Mouse (Mus musculus): ENCODE measurements around the gene Milr1. TPM values are rescaled to one million over a fixed set of nuclear protein-coding genes. Genes with fewer than 3 reads are reported as not detected.

The Milr1 gene
- polyA plus RNA-seq, 1 experiment from 2014 or later, result 1.6 TPM

DNA sequence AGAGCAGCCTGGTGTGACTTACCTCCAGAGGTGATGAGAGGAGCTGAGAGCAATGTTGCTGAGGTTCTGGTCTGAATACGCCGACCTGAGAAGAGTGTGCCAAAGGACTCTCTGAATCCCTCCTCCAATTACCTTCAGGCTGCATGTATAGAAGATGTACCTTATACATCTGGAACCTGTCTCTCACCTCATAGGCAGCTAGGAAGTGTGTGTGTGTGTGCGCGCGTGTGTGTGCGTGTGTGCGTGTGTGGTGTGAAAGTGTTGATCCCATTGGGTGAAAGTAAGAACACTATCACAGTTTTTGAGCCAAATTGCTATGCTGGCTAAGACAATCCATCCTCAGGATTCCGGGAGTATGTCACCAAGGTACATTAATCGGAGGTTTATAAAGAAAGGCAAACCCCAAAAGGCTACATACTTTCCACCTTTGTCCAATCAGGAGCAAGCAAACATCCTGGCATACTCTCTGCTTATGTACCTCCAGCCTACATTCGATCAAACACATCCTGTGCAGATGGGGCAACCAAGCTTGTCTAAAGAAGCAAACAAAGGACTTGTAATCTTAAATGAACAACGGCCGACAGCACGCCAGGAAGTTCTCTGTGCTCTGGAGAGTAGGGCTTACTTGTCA is 790 bp upstream of the Milr1 start, which contains the start of gene Pecam1:
Gene Pecam1 (minus strand): TSS at position 508 of the 631 bp plus-strand sequence.
- no peaks in the 10 kb centered on the region for H3K4me1 ChIP-seq (ENCODE audit: insufficient read depth)
- WGBS, result 67% methylated on average over 13 of the region's 13 CpGs
- H3K4me2 ChIP-seq, result no peak within 1 kb of the TSS
- no peaks in the 10 kb centered on the region; the same call in 1 of the 2 replicates for H3K9me3 ChIP-seq (ENCODE audit: low read depth, low read length)
- DNase-seq, result no peak
- H3K27me3 ChIP-seq (ENCODE audit: insufficient read depth, low read length), result no peaks in the 10 kb centered on the region
- no peak within 1 kb of the TSS for H3K9ac ChIP-seq
- no peak within 1 kb of the TSS for H3K4me3 ChIP-seq (ENCODE audit: low read depth, low read length)
- no peak for TF ChIP-seq CTCF (IDR thresholded peaks at IDR 0.05; ENCODE audit: low read depth)
- H3K27ac ChIP-seq (ENCODE audit: low read depth), result no peak within 1 kb of the TSS
- ATAC-seq (ENCODE audit: insufficient read depth), result no peak
- no peaks in the 10 kb centered on the region for H3K36me3 ChIP-seq (ENCODE audit: insufficient read depth)

DNA sequence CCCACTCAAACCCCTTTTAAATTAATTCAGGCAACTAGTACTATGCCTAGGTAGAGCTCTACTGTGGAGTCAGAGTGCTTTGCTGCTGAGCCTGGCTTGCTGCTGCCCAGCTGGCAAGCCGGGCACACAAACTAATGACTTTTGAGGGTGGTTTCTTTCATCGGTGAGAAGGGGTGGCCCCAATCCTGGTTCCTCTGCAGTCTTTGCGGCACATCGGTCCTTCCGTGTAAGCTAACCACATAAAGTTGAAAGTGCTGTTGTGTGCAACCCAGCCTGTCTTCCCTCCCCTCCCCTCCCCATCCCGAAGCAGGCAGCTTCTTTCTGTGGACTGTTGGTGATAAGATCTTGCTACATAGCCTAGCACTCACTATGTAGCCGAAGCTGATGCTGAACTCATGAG is 1.1 kb downstream of the Milr1 start:
- Histone ChIP-seq H3K4me1 (ENCODE audit: insufficient read depth) (no peaks in the 10 kb centered on the region), H3K4me3 (ENCODE audit: low read depth, low read length) (no peak overlapping the region), H3K36me3 (ENCODE audit: insufficient read depth) (no peaks in the 10 kb centered on the region), H3K9me3 (ENCODE audit: low read depth, low read length) (no peaks in the 10 kb centered on the region; the same call in 1 of the 2 replicates), H3K27me3 (ENCODE audit: insufficient read depth, low read length) (no peaks in the 10 kb centered on the region), H3K27ac (ENCODE audit: low read depth) (no peak overlapping the region), H3K4me2 (no peak overlapping the region), H3K9ac (no peak overlapping the region)
- 71% methylated on average over 7 of the region's 7 CpGs for WGBS
- no peak for TF ChIP-seq CTCF (IDR thresholded peaks at IDR 0.05; ENCODE audit: low read depth)
- DNase-seq (no peak), ATAC-seq (ENCODE audit: insufficient read depth) (no peak)

DNA sequence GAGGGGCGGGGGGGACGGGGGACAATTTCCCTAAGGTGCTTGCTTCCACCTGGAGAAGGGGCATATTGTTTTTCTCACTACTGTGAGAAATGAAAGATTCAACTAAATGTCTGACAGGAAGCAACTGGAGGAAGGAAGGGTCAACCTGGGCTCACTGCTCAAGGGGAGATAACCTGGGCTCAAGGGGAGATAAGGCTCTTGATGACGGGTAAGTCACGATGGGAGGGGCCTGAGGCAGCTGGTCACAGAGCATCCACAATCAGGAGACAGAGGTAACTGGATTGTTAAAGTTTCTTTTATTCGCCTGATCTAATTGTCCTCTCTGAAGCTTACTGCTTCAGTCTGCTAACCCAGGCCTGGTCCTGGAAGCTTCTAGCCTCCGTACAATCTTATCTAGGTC is 2.3 kb downstream of the Milr1 start:
- Histone ChIP-seq H3K9me3 (ENCODE audit: low read depth, low read length) (no peaks in the 10 kb centered on the region), H3K4me3 (ENCODE audit: low read depth, low read length) (no peak overlapping the region), H3K4me1 (ENCODE audit: insufficient read depth) (no peaks in the 10 kb centered on the region), H3K9ac (no peak overlapping the region), H3K36me3 (ENCODE audit: insufficient read depth) (no peaks in the 10 kb centered on the region), H3K27ac (ENCODE audit: low read depth) (no peak overlapping the region), H3K4me2 (no peak overlapping the region), H3K27me3 (ENCODE audit: insufficient read depth, low read length) (no peaks in the 10 kb centered on the region)
- 69% methylated on average over 6 of the region's 6 CpGs for WGBS
- ATAC-seq (ENCODE audit: insufficient read depth) (no peak), DNase-seq (no peak)
- no peak for TF ChIP-seq CTCF (IDR thresholded peaks at IDR 0.05; ENCODE audit: low read depth)

DNA sequence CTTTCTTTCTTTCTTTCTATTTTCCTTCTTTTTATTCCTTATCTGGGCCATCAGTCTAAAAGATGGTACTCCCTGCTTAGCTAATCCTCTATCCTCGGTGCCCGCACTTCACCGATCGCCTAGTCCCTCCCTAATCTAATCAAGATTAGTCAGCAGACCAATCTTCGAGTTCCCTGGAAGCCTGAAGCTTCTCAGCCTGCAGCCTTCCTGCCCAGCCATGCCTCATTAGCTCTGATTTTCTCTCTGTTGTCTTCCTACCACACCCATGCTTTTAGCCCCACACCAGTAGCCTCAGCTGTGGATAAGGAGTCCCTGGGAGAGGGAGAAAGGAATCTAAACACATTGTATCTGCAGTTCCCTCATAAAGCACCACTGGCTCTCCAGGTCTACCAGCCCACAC is 4.6 kb downstream of the Milr1 start:
- Histone ChIP-seq H3K9ac (no peak overlapping the region), H3K27ac (ENCODE audit: low read depth) (no peak overlapping the region), H3K36me3 (ENCODE audit: insufficient read depth) (no peaks in the 10 kb centered on the region), H3K9me3 (ENCODE audit: low read depth, low read length) (no peaks in the 10 kb centered on the region), H3K4me3 (ENCODE audit: low read depth, low read length) (no peak overlapping the region), H3K4me2 (no peak overlapping the region), H3K27me3 (ENCODE audit: insufficient read depth, low read length) (no peaks in the 10 kb centered on the region), H3K4me1 (ENCODE audit: insufficient read depth) (no peaks in the 10 kb centered on the region)
- DNase-seq, result no peak
- WGBS, result 52% methylated on average over 5 of the region's 5 CpGs
- ATAC-seq (ENCODE audit: insufficient read depth), result no peak
- TF ChIP-seq CTCF (IDR thresholded peaks at IDR 0.05; ENCODE audit: low read depth), result no peak

DNA sequence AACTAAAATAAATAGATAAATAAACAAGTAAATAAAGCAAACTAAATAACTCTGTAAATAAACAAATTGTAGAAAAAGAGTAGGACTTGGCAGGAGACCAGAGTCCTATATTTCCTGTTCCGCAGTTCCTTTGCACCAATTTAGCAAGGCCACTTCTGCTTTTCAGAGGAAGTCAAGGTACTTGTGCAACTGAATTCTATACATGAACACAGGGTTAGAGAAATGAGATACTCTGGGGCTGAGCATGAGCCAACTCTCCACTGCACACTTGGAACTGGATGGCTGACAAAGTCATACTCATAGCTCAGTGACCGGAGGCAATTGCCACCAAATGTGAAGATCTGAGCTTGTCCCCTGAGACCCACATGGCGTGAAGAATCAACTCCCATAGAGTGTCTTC is 8.0 kb downstream of the Milr1 start:
- Histone ChIP-seq H3K27me3 (ENCODE audit: insufficient read depth, low read length) (no peaks in the 10 kb centered on the region), H3K9ac (no peak overlapping the region), H3K4me3 (ENCODE audit: low read depth, low read length) (no peak overlapping the region), H3K4me2 (no peak overlapping the region), H3K4me1 (ENCODE audit: insufficient read depth) (no peaks in the 10 kb centered on the region), H3K27ac (ENCODE audit: low read depth) (no peak overlapping the region), H3K9me3 (ENCODE audit: low read depth, low read length) (no peaks in the 10 kb centered on the region), H3K36me3 (ENCODE audit: insufficient read depth) (no peaks in the 10 kb centered on the region)
- TF ChIP-seq CTCF (IDR thresholded peaks at IDR 0.05; ENCODE audit: low read depth), result no peak
- WGBS, result 86% methylated on average over 3 of the region's 3 CpGs
- DNase-seq (no peak), ATAC-seq (ENCODE audit: insufficient read depth) (no peak)

DNA sequence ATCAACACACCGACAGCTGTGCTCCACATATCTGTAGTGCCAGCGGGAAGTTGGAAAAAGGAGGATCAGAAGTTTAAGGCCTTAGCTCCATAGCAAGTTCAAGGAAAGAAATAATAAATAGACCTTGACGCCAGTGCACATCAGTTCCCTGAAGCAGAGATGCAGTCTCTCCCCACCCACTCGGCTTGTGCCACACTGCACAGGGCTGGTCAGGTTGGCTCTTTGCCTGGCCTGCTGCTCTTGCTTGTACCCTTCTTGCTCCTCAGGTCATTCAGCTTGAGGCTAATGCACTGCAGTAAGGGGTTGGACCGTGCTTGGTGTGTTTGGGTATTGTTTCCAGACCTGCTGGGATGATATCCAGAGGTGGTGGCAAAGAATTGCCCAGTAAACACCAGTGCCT is 9.5 kb downstream of the Milr1 start:
- Histone ChIP-seq H3K36me3 (ENCODE audit: insufficient read depth) (peaks cover 5% of the 10 kb centered on the region; the same call in 1 of the 2 replicates), H3K9me3 (ENCODE audit: low read depth, low read length) (no peaks in the 10 kb centered on the region), H3K4me2 (no peak overlapping the region), H3K27me3 (ENCODE audit: insufficient read depth, low read length) (no peaks in the 10 kb centered on the region), H3K4me1 (ENCODE audit: insufficient read depth) (no peaks in the 10 kb centered on the region), H3K4me3 (ENCODE audit: low read depth, low read length) (no peak overlapping the region), H3K27ac (ENCODE audit: low read depth) (no peak overlapping the region), H3K9ac (no peak overlapping the region)
- no peak for TF ChIP-seq CTCF (IDR thresholded peaks at IDR 0.05; ENCODE audit: low read depth)
- no peak for DNase-seq
- WGBS, result 84% methylated on average over 5 of the region's 5 CpGs
- no peak for ATAC-seq (ENCODE audit: insufficient read depth)

DNA sequence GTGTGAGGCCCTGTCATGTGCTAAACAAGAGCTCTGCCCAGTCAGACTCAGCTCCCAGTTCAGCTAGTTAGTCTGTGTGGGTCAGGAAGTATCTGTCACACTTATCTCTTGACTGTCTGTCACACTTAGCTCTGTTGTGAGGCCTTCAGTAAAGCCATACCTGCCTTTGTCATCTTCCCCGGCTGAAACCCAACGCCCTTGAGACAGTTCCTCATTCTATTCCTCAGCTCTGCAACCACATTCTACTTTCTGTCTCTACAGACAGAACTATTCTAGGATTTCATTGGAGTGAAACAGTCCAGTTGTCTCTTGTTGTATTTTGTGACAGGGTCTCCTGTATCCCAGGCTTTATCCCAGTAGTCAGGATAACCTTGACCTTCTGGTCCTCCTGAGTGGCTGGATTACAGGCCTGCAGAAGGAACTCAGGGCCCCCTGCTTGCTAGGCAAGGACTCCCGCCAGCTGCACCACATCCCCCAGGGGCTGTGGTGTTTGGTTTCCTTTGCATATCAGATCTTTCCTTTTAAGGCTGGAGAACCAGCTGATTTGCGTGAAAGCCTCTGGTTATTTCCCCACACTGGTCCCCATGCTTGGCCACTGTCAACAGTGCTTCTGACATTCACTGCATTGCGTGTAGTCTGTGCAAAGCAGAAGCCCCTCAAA is 11.2 kb downstream of the Milr1 start:
- Histone ChIP-seq H3K9ac (no peak overlapping the region), H3K27me3 (ENCODE audit: insufficient read depth, low read length) (no peaks in the 10 kb centered on the region), H3K4me1 (ENCODE audit: insufficient read depth) (no peaks in the 10 kb centered on the region), H3K4me2 (no peak overlapping the region), H3K27ac (ENCODE audit: low read depth) (peak overlapping the region; percentile 83), H3K36me3 (ENCODE audit: insufficient read depth) (peaks cover 21% of the 10 kb centered on the region), H3K4me3 (ENCODE audit: low read depth, low read length) (no peak overlapping the region), H3K9me3 (ENCODE audit: low read depth, low read length) (no peaks in the 10 kb centered on the region)
- ATAC-seq (ENCODE audit: insufficient read depth) (peak; percentile 87), DNase-seq (peak; percentile 82)
- 14% methylated on average over 5 of the region's 5 CpGs for WGBS
- TF ChIP-seq CTCF (IDR thresholded peaks at IDR 0.05; ENCODE audit: low read depth), result no peak
